Mouse (Mus musculus): ENCODE results near the gene Fgr. TPM values are rescaled to one million over a fixed set of nuclear protein-coding genes. Genes with fewer than 3 reads are reported as not detected.

Gene Fgr
- polyA plus RNA-seq, 1 experiment from 2014 or later: 0.08 TPM

DNA sequence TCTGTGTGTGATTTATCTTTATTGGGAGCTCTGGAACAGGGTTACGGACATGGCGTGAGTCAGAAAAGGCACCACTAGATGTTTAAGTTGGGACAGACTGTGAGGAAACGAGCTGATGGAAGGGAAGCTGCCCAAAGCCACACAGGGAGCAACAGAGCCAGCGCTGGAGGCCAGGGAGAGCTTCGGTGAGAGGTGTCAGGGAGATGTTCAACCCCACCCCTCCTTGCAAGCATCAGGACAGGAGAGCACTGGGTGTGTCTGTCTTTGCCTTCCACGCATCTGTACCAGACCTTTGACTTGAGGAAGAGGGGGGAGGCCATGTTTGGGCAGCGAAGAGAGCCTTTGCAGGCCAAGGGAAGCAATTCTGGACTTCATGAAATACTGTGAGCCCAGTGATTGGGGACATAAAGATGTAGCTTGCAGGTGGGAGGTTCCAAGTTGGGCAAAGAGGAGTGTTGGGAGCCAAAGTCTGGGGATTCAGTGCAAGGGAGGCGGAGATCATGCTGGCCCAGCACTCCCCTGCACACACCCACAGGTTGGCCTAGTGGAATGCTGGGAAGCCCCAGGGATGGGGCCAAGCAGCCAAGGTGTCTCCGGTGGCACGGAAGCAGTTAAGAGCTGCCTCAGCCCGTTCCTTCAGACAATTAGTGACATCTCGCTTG lies 72.9 kb downstream of the Fgr start:
- peak overlapping the region; percentile 31 for H3K4me2 ChIP-seq (replicated peaks)
- peaks cover 100% of the 10 kb centered on the region for H3K4me1 ChIP-seq
- peak overlapping the region; percentile 38; the same call in 1 of the 2 replicates for H3K9ac ChIP-seq
- peak; percentile 25 for ATAC-seq (ENCODE audit: low FRiP score)
- H3K36me3 ChIP-seq: no peaks in the 10 kb centered on the region
- H3K27ac ChIP-seq: peak overlapping the region; percentile 90
- no peaks in the 10 kb centered on the region for H3K9me3 ChIP-seq (replicated peaks)
- 14% methylated on average over 12 of the region's 12 CpGs for WGBS
- H3K4me3 ChIP-seq: no peak overlapping the region
- no peaks in the 10 kb centered on the region for H3K27me3 ChIP-seq

DNA sequence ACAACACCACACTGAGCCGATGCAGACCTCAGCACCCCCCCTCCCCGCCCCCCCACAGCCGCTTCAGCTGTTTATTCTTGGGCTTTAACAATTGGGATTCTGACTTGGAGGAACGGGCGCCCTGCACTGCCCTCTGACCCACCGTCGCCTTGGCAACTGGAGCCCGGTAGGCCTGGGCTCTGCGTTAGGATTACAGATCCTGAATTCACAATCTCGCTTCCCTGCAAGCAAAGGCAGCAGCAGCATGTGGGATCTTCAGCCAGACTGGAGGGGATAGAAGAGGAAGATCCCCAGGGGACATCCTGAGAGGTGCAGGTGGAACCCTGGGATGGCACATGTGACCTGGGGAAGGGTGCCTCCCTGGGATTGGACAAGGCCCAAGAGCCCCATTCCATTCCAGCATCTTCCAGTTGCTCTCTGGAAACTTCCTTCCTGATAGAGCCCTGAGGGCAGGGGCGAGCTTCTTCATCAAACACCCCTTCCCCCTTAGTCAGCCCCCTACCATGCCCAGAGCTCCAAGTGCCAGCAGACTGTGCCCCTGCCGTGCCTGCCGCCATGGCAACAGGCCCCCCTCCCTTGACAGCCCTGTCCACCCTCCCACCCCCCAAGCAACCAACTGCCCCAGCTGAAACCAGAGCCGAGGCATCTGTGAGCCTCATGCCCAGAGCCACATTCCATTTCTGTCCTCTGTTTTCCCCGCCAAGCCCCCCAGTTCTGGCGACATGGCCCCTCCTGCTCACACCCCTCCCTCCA lies 73.6 kb downstream of the Fgr start:
- Histone ChIP-seq H3K4me3 (no peak overlapping the region), H3K4me2 (replicated peaks) (peak overlapping the region; percentile 31), H3K4me1 (peaks cover 100% of the 10 kb centered on the region), H3K9ac (peak overlapping the region; percentile 20; the same call in 1 of the 2 replicates), H3K27me3 (no peaks in the 10 kb centered on the region), H3K27ac (peak overlapping the region; percentile 90), H3K9me3 (replicated peaks) (no peaks in the 10 kb centered on the region), H3K36me3 (no peaks in the 10 kb centered on the region)
- peak; percentile 46 for ATAC-seq (ENCODE audit: low FRiP score)
- 4% methylated on average over 16 of the region's 16 CpGs for WGBS

DNA sequence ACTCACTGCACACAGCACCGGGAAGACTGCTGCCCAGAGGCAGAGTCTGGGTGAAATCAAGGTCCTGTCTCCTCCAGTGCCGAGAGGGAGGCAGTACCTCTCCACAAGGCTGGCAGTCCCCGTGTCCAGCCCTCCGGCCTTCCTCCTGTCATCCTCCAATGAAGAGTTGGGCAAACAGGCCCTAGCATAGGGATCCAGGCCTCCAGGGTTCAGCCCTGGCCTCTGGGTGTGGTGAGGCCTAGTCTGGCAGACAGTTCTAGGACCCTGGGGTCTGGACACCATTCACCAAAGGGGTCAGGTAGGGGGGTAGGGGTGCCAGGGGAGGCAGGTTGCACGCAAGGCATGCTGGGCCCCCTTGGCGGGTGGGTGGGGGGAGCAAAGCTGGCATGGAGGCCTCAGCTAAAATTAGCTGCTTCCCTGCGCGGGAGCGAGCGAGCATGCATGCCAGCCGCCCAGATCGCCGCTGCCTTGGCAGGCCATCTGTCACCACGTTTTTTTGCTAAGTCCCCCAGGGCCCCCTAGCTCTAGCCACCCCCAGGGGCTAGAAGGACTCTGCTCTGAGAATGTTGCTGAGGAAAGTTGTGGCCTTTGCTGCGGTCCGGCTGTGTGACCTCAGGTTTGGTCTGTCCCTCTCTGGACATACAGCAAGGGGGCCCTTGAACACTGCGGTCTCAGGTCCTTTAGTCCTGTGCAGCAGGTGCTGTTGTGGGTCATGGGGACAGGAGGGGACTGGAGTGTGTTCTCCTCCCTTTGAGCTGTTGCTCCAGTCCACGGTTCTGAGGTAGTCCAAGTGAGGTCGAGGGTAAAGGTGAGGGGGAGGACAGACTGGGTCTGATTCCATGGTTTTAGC lies 75.4 kb downstream of the Fgr start:
- Histone ChIP-seq H3K27me3 (no peaks in the 10 kb centered on the region), H3K36me3 (0 out of 2 replicates have a peak, but pooled peaks cover 3% of the 10 kb centered on the region), H3K4me3 (no peak overlapping the region), H3K4me2 (replicated peaks) (peak overlapping the region; percentile 11; the same call in 1 of the 2 replicates), H3K9me3 (replicated peaks) (no peaks in the 10 kb centered on the region), H3K4me1 (peaks cover 94% of the 10 kb centered on the region), H3K9ac (peak overlapping the region; percentile 49), H3K27ac (peak overlapping the region; percentile 90)
- WGBS: 55% methylated on average over 19 of the region's 19 CpGs
- ATAC-seq (ENCODE audit: low FRiP score): no peak

DNA sequence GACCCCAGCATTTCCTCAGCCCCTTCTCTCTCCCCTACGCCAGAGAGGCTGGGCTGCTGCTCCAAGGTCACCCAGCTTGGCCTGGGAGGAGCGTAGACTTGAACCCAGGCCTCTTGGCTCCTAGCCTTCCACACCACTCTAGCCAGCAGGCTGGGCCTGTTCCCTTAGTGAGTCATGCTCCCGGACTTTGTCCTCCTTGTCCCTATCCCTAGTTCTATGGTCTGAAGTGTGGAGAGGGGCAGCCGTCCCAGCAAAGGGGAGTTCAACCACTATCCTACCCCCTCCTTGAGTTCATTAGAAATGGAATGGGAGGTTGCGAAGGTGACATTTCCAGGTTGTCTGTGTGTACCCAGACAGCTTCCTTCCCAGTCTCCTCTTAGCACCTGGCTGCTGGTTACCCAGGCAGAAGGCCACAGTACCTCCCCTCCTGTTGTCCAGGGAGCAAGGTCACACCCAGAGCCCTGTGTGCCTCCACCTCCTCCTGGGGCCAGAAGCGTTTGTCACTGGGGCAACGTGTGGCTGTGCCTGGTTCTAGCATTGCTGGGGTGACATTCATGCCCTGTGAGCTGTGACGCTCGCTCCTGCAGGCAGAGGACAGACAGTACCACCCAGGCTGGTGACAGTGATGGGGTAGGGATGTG lies 76.4 kb downstream of the Fgr start:
- H3K27ac ChIP-seq: 0 out of 2 replicates have a peak overlapping the region, but pooled peaks have one; percentile 9
- no peak for ATAC-seq (ENCODE audit: low FRiP score)
- no peak overlapping the region for H3K4me3 ChIP-seq
- 65% methylated on average over 9 of the region's 9 CpGs for WGBS
- peaks cover 8% of the 10 kb centered on the region for H3K36me3 ChIP-seq
- no peaks in the 10 kb centered on the region for H3K27me3 ChIP-seq
- no peaks in the 10 kb centered on the region for H3K9me3 ChIP-seq (replicated peaks)
- H3K9ac ChIP-seq: peak overlapping the region; percentile 9; the same call in 1 of the 2 replicates
- H3K4me1 ChIP-seq: peaks cover 90% of the 10 kb centered on the region
- H3K4me2 ChIP-seq (replicated peaks): no peak overlapping the region

DNA sequence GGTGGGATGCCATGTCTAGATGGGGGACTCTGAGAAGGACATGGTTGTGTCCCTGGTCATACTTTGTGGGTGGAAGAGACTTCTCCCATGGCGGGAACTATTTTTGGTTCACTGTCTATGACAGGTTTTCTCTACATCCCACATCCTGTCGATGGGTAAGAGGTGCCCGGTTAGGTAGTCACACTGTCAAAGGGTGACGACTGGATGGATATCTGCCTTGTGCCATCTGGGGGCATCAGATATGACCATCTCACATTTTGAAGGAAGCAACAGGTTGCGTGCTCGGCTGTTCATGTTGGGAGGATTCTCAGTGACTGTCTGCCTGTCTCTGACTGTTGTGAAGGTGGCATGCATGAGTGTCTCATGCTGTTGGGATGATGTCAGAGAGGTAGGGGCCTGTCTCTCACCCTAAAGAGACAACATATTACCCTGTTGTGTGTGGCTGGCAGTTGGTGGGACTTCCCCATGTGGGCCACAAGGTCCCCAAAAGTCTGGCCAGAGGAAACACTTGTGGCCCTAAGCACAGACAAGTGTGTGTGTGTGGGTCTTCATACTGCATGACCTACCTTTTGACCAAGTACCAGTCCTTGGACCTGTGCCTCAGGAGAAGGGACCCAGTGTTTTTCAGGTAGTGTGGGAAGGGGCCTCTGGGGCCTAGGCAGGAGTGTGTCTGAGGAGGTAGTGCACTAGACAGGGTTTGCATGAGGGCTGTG lies 77.1 kb downstream of the Fgr start:
- Histone ChIP-seq H3K4me1 (peaks cover 90% of the 10 kb centered on the region), H3K9me3 (replicated peaks) (no peaks in the 10 kb centered on the region), H3K27me3 (no peaks in the 10 kb centered on the region), H3K4me3 (no peak overlapping the region), H3K9ac (no peak overlapping the region), H3K27ac (peak overlapping the region; percentile 77; the same call in 1 of the 2 replicates), H3K36me3 (peaks cover 12% of the 10 kb centered on the region), H3K4me2 (replicated peaks) (0 out of 2 replicates have a peak overlapping the region, but pooled peaks have one; percentile 15)
- ATAC-seq (ENCODE audit: low FRiP score): no peak
- WGBS: 94% methylated on average over 6 of the region's 6 CpGs

DNA sequence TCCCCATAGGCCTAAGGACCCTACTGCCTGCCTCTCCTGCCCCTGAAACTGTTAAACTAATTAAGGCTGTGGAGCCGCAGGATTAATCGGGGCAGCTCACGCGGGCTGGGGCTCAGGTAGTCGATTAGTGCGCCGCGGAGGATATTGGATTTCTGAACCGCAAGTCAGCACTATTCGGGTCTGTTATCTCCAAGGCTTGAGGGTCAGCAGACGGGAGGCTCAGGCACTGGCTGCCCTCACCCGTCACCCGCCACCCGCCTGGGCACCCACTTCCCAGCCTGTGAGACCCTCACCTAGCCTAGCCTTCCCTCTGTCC lies 77.6 kb downstream of the Fgr start:
- H3K36me3 ChIP-seq: peaks cover 12% of the 10 kb centered on the region
- H3K9ac ChIP-seq: peak overlapping the region; percentile 36; the same call in 1 of the 2 replicates
- ATAC-seq (ENCODE audit: low FRiP score): no peak
- peak overlapping the region; percentile 77 for H3K27ac ChIP-seq
- peaks cover 90% of the 10 kb centered on the region for H3K4me1 ChIP-seq
- H3K4me3 ChIP-seq: no peak overlapping the region
- H3K4me2 ChIP-seq (replicated peaks): 0 out of 2 replicates have a peak overlapping the region, but pooled peaks have one; percentile 15
- WGBS: 65% methylated on average over 14 of the region's 14 CpGs
- no peaks in the 10 kb centered on the region for H3K9me3 ChIP-seq (replicated peaks)
- no peaks in the 10 kb centered on the region for H3K27me3 ChIP-seq

Other genes with a start within 250 kb of the Fgr start
- gene Xkr8, start 241.5 kb upstream of the Fgr start, polyA plus RNA-seq (2016; fragmentation: Nextera tagmentation; extraction: Ambion mirVana): 4.6 and 5.8 TPM in 2 replicates
- 1.3 and 1.7 TPM in 2 replicates for gene Smpdl3b, start 216.8 kb upstream of the Fgr start, polyA plus RNA-seq (2016; fragmentation: Nextera tagmentation; extraction: Ambion mirVana)
- gene Rpa2, start 205.8 kb upstream of the Fgr start, polyA plus RNA-seq (2016; fragmentation: Nextera tagmentation; extraction: Ambion mirVana): 74.5 and 83.1 TPM in 2 replicates
- 0.63 and 1.0 TPM in 2 replicates for gene Themis2, start 177.7 kb upstream of the Fgr start, polyA plus RNA-seq (2016; fragmentation: Nextera tagmentation; extraction: Ambion mirVana)
- gene Ppp1r8, start 130.9 kb upstream of the Fgr start, polyA plus RNA-seq (2016; fragmentation: Nextera tagmentation; extraction: Ambion mirVana): 51.6 and 52.0 TPM in 2 replicates
- gene Stx12, start 89.6 kb upstream of the Fgr start, polyA plus RNA-seq (2016; fragmentation: Nextera tagmentation; extraction: Ambion mirVana): 100 and 104 TPM in 2 replicates
- 29.6 and 33.8 TPM in 2 replicates for gene Fam76a, start 51.5 kb upstream of the Fgr start, polyA plus RNA-seq (2016; fragmentation: Nextera tagmentation; extraction: Ambion mirVana)
- 12.8 and 15.3 TPM in 2 replicates for gene Ahdc1, start 37.2 kb downstream of the Fgr start, polyA plus RNA-seq (2016; fragmentation: Nextera tagmentation; extraction: Ambion mirVana)
- 49.0 and 49.1 TPM in 2 replicates for gene Wasf2, start 156.4 kb downstream of the Fgr start, polyA plus RNA-seq (2016; fragmentation: Nextera tagmentation; extraction: Ambion mirVana)
- 2.0 and 2.3 TPM in 2 replicates for gene Cd164l2, start 238.0 kb downstream of the Fgr start, polyA plus RNA-seq (2016; fragmentation: Nextera tagmentation; extraction: Ambion mirVana)
- gene Gpr3, start 238.4 kb downstream of the Fgr start, polyA plus RNA-seq (2016; fragmentation: Nextera tagmentation; extraction: Ambion mirVana): 0.08 and 0.35 TPM in 2 replicates